Mouse (Mus musculus) bone marrow macrophage, adult 2 months (primary cell): ENCODE data around the gene Gm45062.

Source experiments
- CTCF ChIP-seq: IDR thresholded peaks from 2 replicates; pipeline ENCODE4 v1.5.1; 2012; ENCODE audit warnings: low read depth, mild to moderate bottlenecking, low read length, moderate library complexity
- POLR2A ChIP-seq: IDR thresholded peaks from 2 replicates; pipeline ENCODE4 v1.6.1; 2012; ENCODE audit warnings: mild to moderate bottlenecking, low read depth, low read length, borderline replicate concordance

DNA sequence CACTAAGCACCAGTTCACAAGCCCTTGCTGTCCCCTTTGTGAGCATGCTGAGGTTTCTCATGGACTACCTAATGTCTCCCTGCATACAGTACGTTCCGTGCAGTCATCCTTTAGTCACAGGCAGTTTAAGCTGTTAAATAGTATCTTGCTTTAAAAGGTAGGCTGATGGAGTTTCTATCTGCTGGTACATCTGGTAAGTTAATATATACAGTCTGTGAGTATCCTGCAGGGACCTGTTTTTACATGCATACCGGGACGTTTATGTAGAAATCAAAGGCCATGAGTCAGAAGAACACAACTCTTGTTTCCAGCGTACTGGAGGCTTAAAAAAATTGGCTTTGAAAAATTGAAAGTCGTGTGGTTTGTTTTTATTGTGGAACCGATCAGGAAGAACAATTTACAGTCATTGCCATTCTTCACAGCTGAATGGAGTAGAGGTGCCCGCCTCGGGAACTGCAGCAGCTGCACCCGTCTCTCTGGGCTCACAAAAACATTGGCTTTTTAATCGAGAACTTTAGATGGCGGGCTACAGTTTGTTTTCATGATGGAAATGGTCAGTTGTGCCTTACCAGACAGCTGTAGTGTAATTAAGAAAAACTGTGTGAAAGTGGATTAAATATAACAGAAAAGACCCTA lies 93.4 kb downstream of the Gm45062 start:
- TF ChIP-seq CTCF, result no peak
- no peak for TF ChIP-seq POLR2A
